Mouse (Mus musculus) telencephalon, adult 2 months (tissue): ENCODE data around the gene Zfp831.

Source experiments
- DNase-seq: peaks from one replicate; pipeline ENCODE4 v3.0.0-alpha.2; 2011; ENCODE audit warnings: low read depth, low spot score

Gene Zfp831

GRCm38 (mm10) chr2:174727114-174727823 is 83.9 kb downstream of the Zfp831 start:
- DNase-seq = no peak

GRCm38 (mm10) chr2:174731939-174732338 is 88.6 kb downstream of the Zfp831 start:
- no peak for DNase-seq

GRCm38 (mm10) chr2:174735270-174735669 is 91.9 kb downstream of the Zfp831 start:
- DNase-seq = no peak

GRCm38 (mm10) chr2:174747182-174747581 is 103.8 kb downstream of the Zfp831 start:
- DNase-seq = no peak

GRCm38 (mm10) chr2:174748381-174748780 is 105.0 kb downstream of the Zfp831 start:
- no peak for DNase-seq

- no peak for DNase-seq
Observed at GRCm38 (mm10) chr2:174753197-174753596, 109.9 kb downstream of the Zfp831 start.

- DNase-seq = no peak
Observed at GRCm38 (mm10) chr2:174754231-174754630, 110.9 kb downstream of the Zfp831 start.

GRCm38 (mm10) chr2:174759189-174759588 is 115.9 kb downstream of the Zfp831 start:
- DNase-seq = no peak
